Mouse (Mus musculus) midbrain, postnatal 0 days (tissue): ENCODE measurements around the gene Tmprss6. TPM values are rescaled to one million over a fixed set of nuclear protein-coding genes. Genes with fewer than 3 reads are reported as not detected.

Experiments used
- ATAC-seq: fragments of 200-750 bp; cut with Nextera tagmentation; 2 replicates; pipeline ENCODE4 v1.8.0; 2017; ENCODE audit warnings: moderate number of reproducible peaks, mild to moderate bottlenecking, moderate TSS enrichment, moderate library complexity; ENCODE audit not compliant: low FRiP score
- DNase-seq: peaks from one replicate; pipeline ENCODE4 v3.0.0-alpha.2; 2015; ENCODE audit warnings: low spot score
- H3K27ac ChIP-seq: fragments of 300-500 bp; sonication (generic); 2 replicates; pipeline ENCODE4 v1.5.1; 2014; ENCODE audit warnings: low read depth, mild to moderate bottlenecking, low read length, mixed read lengths
- H3K27me3 ChIP-seq: fragments of 300-500 bp; sonication (generic); 2 replicates; pipeline ENCODE4 v1.6.1; 2014; ENCODE audit warnings: low read length, control low read depth, mixed read lengths; ENCODE audit not compliant: insufficient read depth
- H3K36me3 ChIP-seq: fragments of 300-500 bp; sonication (generic); 2 replicates; pipeline ENCODE4 v1.6.1; 2014; ENCODE audit warnings: low read length, control low read depth, mixed read lengths; ENCODE audit not compliant: insufficient read depth
- H3K4me1 ChIP-seq: fragments of 300-500 bp; sonication (generic); 2 replicates; pipeline ENCODE4 v1.6.1; 2014; ENCODE audit warnings: mild to moderate bottlenecking, control low read depth, antibody characterized with exemption, low read length, mixed read lengths; ENCODE audit not compliant: insufficient read depth
- H3K4me2 ChIP-seq: fragments of 300-500 bp; sonication (generic); 2 replicates; pipeline ENCODE4 v1.6.1; 2014; ENCODE audit warnings: low read depth, mild to moderate bottlenecking, low read length, mixed read lengths; ENCODE audit not compliant: poor library complexity, severe bottlenecking
- H3K4me3 ChIP-seq: fragments of 300-500 bp; sonication (generic); 2 replicates; pipeline ENCODE4 v1.5.1; 2014; ENCODE audit warnings: low read depth, mild to moderate bottlenecking, low read length, moderate library complexity
- H3K9ac ChIP-seq: fragments of 300-500 bp; sonication (generic); replicated peaks from 2 replicates; pipeline ENCODE4 v1.6.1; 2014; ENCODE audit warnings: mild to moderate bottlenecking, low read length, moderate library complexity, mixed read lengths; ENCODE audit not compliant: poor library complexity, severe bottlenecking
- H3K9me3 ChIP-seq: fragments of 300-500 bp; sonication (generic); 2 replicates; pipeline ENCODE4 v1.6.1; 2016; ENCODE audit warnings: low read length, control low read depth
- CTCF ChIP-seq: IDR thresholded peaks from 2 replicates; pipeline ENCODE4 v1.5.1; 2016; ENCODE audit warnings: antibody characterized with exemption, mild to moderate bottlenecking
- WGBS: fragments of 180-500 bp; shearing (Covaris S2); extraction: QIAGEN DNeasy Blood & Tissue Kit; methylation state at CpG from one replicate; pipeline ENCODE4 v1.1.7; 2014; 5-methylcytosine and 5-hydroxymethylcytosine counted together
- polyA plus RNA-seq: library from polyadenylated mRNA; unstranded; fragments of >200 nt; fragmentation: Nextera tagmentation; extraction: Ambion mirVana; gene quantifications from 2 replicates; pipeline ENCODE4 v1.2.1, GENCODE M21; 2015
- total RNA-seq: library from RNA; depleted of rRNA; stranded (reverse); fragments of >200 nt; gene quantifications from 2 replicates; pipeline ENCODE4 v1.2.3, GENCODE M21; 2014

Tmprss6 gene
- total and polyA plus RNA-seq, 2 experiments from 2014 or later: 0.26 TPM; not detected in 1

DNA sequence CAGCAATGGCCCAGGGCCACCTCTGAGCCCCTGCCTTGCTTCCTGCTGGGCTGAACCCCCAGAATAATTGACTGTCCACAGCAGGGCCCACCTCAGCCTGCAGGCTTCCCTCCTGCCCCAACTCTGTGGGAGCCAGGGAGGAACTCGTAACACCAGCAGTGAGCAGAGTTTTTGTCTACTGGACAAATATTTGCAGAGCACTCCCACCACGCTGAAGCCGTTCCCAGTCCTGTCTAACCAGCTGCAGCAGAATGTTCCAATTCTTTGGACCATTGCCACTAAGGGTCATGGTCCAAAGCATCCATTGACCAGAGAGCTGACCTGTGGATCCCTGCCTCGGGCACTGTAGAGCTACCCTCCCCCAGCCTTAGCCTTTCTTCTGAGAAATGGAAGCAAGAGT, 51.5 kb downstream of the Tmprss6 start:
- H3K4me1 ChIP-seq: no peaks in the 10 kb centered on the region
- H3K27me3 ChIP-seq: no peaks in the 10 kb centered on the region
- H3K4me2 ChIP-seq: no peak overlapping the region
- no peaks in the 10 kb centered on the region for H3K9me3 ChIP-seq
- H3K27ac ChIP-seq: no peak overlapping the region
- DNase-seq (no peak), ATAC-seq (no peak)
- H3K9ac ChIP-seq: no peak overlapping the region
- H3K4me3 ChIP-seq: no peak overlapping the region
- H3K36me3 ChIP-seq: no peaks in the 10 kb centered on the region
- TF ChIP-seq CTCF: no peak
- 13% methylated on average over 4 of the region's 4 CpGs for WGBS

DNA sequence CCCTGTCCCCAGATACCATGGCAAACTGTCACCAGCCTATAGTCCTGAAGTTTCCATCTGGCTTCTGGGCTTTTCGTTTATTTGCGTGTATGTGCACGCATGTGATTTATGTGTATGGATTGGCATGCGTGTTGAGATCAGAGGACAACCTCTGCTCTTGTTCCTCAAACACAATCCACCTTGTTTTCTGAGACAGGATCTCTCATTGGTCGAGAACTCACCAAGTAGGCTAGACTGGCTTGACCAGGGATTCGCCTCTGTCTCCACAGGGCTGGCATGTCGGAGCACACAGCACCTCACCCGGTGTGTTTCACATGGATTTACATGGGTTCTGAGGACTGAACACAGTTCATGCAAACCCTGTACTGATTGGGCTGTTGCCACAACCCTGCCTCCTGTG, 54.3 kb downstream of the Tmprss6 start:
- Histone ChIP-seq H3K9ac (no peak overlapping the region), H3K4me1 (peaks cover 4% of the 10 kb centered on the region; the same call in 1 of the 2 replicates), H3K27ac (no peak overlapping the region), H3K27me3 (peaks cover 10% of the 10 kb centered on the region; the same call in 1 of the 2 replicates), H3K4me2 (no peak overlapping the region), H3K4me3 (no peak overlapping the region), H3K36me3 (peaks cover 3% of the 10 kb centered on the region; the same call in 1 of the 2 replicates), H3K9me3 (no peaks in the 10 kb centered on the region)
- no peak for TF ChIP-seq CTCF
- WGBS: 93% methylated on average over 8 of the region's 8 CpGs
- DNase-seq: no peak
- no peak for ATAC-seq

DNA sequence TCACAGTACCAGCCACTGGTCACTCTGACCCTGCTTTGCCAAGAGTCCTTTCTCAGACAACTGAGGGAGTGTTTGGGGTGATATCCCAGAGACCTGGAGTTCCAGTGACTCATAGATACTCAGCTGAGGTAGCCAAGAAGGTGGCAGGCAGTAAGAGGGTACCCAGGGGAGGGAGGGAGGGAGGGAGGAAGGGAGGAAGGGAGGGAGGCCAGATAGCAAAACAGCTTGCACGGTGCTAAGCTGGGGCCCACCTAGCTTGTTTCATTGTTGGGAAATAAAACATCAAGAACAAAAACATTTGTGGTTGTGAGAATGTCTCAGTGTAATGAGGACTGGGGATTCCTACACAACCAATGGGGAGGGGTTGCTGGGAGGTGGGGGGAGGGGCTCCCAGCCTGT, 54.7 kb downstream of the Tmprss6 start:
- H3K27me3 ChIP-seq: peaks cover 14% of the 10 kb centered on the region; the same call in 1 of the 2 replicates
- peaks cover 3% of the 10 kb centered on the region; the same call in 1 of the 2 replicates for H3K36me3 ChIP-seq
- DNase-seq (no peak), ATAC-seq (no peak)
- H3K4me3 ChIP-seq: no peak overlapping the region
- 33% methylated on average over 1 of the region's 1 CpGs for WGBS
- H3K9ac ChIP-seq: no peak overlapping the region
- no peaks in the 10 kb centered on the region for H3K9me3 ChIP-seq
- no peak overlapping the region for H3K4me2 ChIP-seq
- no peak for TF ChIP-seq CTCF
- peaks cover 4% of the 10 kb centered on the region; the same call in 1 of the 2 replicates for H3K4me1 ChIP-seq
- no peak overlapping the region for H3K27ac ChIP-seq

DNA sequence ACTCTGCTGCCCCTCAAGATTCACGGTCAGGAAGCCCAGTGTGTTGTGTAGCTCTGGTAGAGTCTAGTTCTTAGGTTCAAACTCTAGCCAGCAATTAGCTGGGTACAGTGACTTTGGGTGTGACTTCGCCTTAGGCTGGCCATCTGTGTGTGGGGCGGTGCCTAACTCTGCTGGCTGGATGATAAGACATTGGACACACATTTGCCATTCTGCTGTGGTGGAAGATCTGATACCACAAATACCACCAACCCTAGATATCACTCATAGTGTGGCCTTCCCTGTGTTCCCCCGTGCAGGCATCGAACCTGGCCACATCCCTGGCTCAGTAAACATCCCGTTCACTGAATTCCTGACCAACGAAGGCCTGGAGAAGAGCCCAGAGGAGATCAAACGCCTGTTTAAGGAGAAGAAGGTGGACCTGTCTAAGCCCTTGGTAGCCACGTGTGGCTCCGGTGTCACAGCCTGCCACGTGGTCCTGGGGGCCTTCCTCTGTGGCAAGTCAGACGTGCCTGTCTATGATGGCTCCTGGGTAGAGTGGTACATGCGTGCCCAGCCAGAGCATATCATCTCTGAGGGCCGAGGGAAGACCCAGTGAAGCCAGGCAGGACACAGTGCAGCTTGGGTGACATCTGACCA, 55.2 kb downstream of the Tmprss6 start:
- TF ChIP-seq CTCF: no peak
- no peaks in the 10 kb centered on the region for H3K9me3 ChIP-seq
- peaks cover 4% of the 10 kb centered on the region; the same call in 1 of the 2 replicates for H3K4me1 ChIP-seq
- no peak overlapping the region for H3K9ac ChIP-seq
- 92% methylated on average over 14 of the region's 14 CpGs for WGBS
- ATAC-seq (no peak), DNase-seq (no peak)
- peaks cover 3% of the 10 kb centered on the region; the same call in 1 of the 2 replicates for H3K36me3 ChIP-seq
- no peak overlapping the region for H3K27ac ChIP-seq
- peaks cover 19% of the 10 kb centered on the region; the same call in 1 of the 2 replicates for H3K27me3 ChIP-seq
- no peak overlapping the region for H3K4me2 ChIP-seq
- H3K4me3 ChIP-seq: no peak overlapping the region

DNA sequence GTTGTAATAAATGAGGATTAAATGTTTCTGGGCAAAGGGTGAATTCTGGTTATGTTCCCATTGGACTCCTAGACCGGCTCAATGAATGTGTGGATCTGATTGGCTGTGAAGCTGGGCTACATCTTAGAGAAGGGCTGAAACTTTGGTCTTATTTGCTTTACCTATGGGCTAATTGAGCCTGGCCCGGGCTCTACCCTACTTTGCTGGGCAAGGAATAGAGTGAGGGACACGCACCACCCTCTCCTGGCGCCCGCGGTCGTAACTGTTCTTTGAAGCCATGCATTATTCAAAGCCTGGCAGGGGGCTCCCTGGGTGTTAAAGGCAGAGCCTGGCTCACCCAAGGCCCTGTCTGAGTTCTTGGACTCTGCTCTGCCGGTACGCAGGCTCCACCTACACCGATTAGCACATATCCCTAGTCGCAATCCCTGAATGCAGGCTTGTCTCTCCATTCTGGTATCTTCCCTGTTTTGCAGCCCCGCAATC, 58.8 kb downstream of the Tmprss6 start:
- H3K9me3 ChIP-seq: no peaks in the 10 kb centered on the region
- peak overlapping the region; percentile 41 for H3K4me2 ChIP-seq
- H3K36me3 ChIP-seq: peaks cover 3% of the 10 kb centered on the region; the same call in 1 of the 2 replicates
- peak overlapping the region; percentile 29; the same call in 1 of the 2 replicates for H3K9ac ChIP-seq
- H3K27me3 ChIP-seq: peaks cover 21% of the 10 kb centered on the region; the same call in 1 of the 2 replicates
- no peak for TF ChIP-seq CTCF
- DNase-seq: no peak
- peaks cover 18% of the 10 kb centered on the region for H3K4me1 ChIP-seq
- WGBS: 20% methylated on average over 12 of the region's 12 CpGs
- ATAC-seq: no peak
- no peak overlapping the region for H3K27ac ChIP-seq
- peak overlapping the region; percentile 14; the same call in 1 of the 2 replicates for H3K4me3 ChIP-seq

DNA sequence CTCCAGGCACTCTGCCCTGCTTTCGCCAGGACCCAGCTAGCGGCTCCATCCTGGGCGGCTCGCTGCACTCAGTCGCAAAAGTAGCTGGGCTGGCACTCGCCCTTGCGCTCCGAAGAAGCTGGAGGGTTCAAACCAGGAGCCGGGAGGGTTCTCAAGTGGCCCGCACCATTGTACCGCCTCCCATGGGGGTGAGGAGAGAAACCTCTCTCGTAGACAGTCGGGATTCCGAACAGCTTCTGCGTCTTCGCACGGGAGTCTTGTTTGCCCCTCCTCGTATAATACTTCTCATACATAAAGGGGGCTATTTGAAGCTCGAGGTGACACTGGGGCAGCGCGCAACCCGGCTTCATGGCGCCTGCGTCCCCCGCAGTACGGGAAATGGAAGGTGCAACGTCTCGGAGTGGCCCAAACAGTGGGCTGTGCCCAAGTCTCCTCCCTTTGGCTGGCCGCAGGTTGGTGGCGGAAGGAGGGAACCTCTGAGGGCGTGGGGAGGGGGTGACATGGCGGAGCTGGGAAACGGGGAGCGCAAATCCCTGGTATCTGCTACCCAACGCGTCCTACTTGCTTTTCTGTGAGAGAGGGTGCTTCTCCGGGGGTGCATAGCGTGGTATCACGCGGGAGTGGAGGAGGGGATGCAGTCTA, 62.0 kb downstream of the Tmprss6 start, which contains the start of gene Mpst:
TSS of gene Mpst (plus strand) at position 124 of the 642 bp plus-strand sequence.
- Histone ChIP-seq H3K9me3 (no peaks in the 10 kb centered on the region), H3K9ac (peak within 1 kb of the TSS; percentile 84), H3K4me1 (peaks cover 18% of the 10 kb centered on the region), H3K4me2 (peak within 1 kb of the TSS; percentile 91), H3K27me3 (peaks cover 21% of the 10 kb centered on the region; the same call in 1 of the 2 replicates), H3K4me3 (peak within 1 kb of the TSS; percentile 52), H3K36me3 (peaks cover 3% of the 10 kb centered on the region; the same call in 1 of the 2 replicates), H3K27ac (peak within 1 kb of the TSS; percentile 87)
- DNase-seq: peak; percentile 90
- WGBS: under 1% methylated on average over 40 of the region's 40 CpGs
- peak; percentile 87 for ATAC-seq
- TF ChIP-seq CTCF: no peak; the same call in 1 of the 2 replicates
